Mouse (Mus musculus): ENCODE measurements around the gene Dnhd1. TPM values are rescaled to one million over a fixed set of nuclear protein-coding genes. Genes with fewer than 3 reads are reported as not detected.

Dnhd1 gene
- polyA plus RNA-seq, 1 experiment = 2.7 TPM

GRCm38 (mm10) chr7:105690875-105691274 is 40.2 kb downstream of the Dnhd1 start:
- Histone ChIP-seq H3K4me3 (ENCODE audit: control insufficient read depth, insufficient read depth, low read length) (no peak overlapping the region), H3K27me3 (ENCODE audit: control insufficient read depth, insufficient read depth, low read length) (no peaks in the 10 kb centered on the region), H3K4me1 (replicated peaks; ENCODE audit: control insufficient read depth, insufficient read depth, low read length) (no peaks in the 10 kb centered on the region), H3K27ac (ENCODE audit: control insufficient read depth, insufficient read depth, low read length) (no peak overlapping the region), H3K36me3 (ENCODE audit: control insufficient read depth, insufficient read depth, low read length) (no peaks in the 10 kb centered on the region)
- WGBS = 3% methylated on average over 1 of the region's 1 CpGs
- TF ChIP-seq POLR2A (IDR thresholded peaks at IDR 0.05; ENCODE audit: control insufficient read depth, extremely low read depth, insufficient read depth, low read length, poor library complexity) (no peak), CTCF (IDR thresholded peaks at IDR 0.05; ENCODE audit: borderline replicate concordance, control insufficient read depth, extremely low read depth, insufficient read depth, low read length, poor library complexity) (no peak)
- DNase-seq = no peak

DNA sequence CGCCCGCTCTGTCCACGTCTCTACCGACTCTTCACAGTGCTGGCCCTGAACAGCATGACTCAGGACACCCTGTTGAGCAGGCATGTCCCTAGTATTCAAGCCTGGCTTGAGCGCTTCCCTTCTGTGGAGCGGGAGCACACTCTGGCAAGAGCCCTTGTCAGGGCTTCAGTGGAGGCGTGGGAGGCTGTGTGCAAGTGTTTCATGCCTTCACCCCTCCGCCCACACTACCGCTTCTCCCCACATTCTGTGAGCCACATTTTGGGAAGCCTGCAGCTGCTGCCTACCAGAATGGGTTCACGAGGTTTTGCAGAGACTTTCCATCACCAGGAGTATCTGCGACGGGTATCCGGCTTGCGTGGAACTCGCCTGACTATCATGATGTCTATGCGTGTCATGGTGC is 52.6 kb downstream of the Dnhd1 start:
- 93% methylated on average over 16 of the region's 16 CpGs for WGBS
- H3K4me1 ChIP-seq (replicated peaks; ENCODE audit: control insufficient read depth, insufficient read depth, low read length) = no peaks in the 10 kb centered on the region
- H3K27ac ChIP-seq (ENCODE audit: control insufficient read depth, insufficient read depth, low read length) = no peak overlapping the region

GRCm38 (mm10) chr7:105703816-105704215 is 53.2 kb downstream of the Dnhd1 start:
- no peak overlapping the region for H3K4me3 ChIP-seq (ENCODE audit: control insufficient read depth, insufficient read depth, low read length)
- no peak for DNase-seq
- H3K27me3 ChIP-seq (ENCODE audit: control insufficient read depth, insufficient read depth, low read length) = no peaks in the 10 kb centered on the region
- TF ChIP-seq CTCF (IDR thresholded peaks at IDR 0.05; ENCODE audit: borderline replicate concordance, control insufficient read depth, extremely low read depth, insufficient read depth, low read length, poor library complexity) = no peak
- no peak for TF ChIP-seq POLR2A (IDR thresholded peaks at IDR 0.05; ENCODE audit: control insufficient read depth, extremely low read depth, insufficient read depth, low read length, poor library complexity)
- WGBS = 91% methylated on average over 4 of the region's 4 CpGs
- no peak overlapping the region for H3K27ac ChIP-seq (ENCODE audit: control insufficient read depth, insufficient read depth, low read length)
- H3K36me3 ChIP-seq (ENCODE audit: control insufficient read depth, insufficient read depth, low read length) = no peaks in the 10 kb centered on the region
- H3K4me1 ChIP-seq (replicated peaks; ENCODE audit: control insufficient read depth, insufficient read depth, low read length) = no peaks in the 10 kb centered on the region

More for the DNA sequence above, 52.6 kb downstream of the Dnhd1 start:
- DNase-seq = no peak
- H3K36me3 ChIP-seq (ENCODE audit: control insufficient read depth, insufficient read depth, low read length) = no peaks in the 10 kb centered on the region
- H3K4me3 ChIP-seq (ENCODE audit: control insufficient read depth, insufficient read depth, low read length) = no peak overlapping the region
- TF ChIP-seq CTCF (IDR thresholded peaks at IDR 0.05; ENCODE audit: borderline replicate concordance, control insufficient read depth, extremely low read depth, insufficient read depth, low read length, poor library complexity) = no peak
- TF ChIP-seq POLR2A (IDR thresholded peaks at IDR 0.05; ENCODE audit: control insufficient read depth, extremely low read depth, insufficient read depth, low read length, poor library complexity) = no peak
- H3K27me3 ChIP-seq (ENCODE audit: control insufficient read depth, insufficient read depth, low read length) = no peaks in the 10 kb centered on the region

DNA sequence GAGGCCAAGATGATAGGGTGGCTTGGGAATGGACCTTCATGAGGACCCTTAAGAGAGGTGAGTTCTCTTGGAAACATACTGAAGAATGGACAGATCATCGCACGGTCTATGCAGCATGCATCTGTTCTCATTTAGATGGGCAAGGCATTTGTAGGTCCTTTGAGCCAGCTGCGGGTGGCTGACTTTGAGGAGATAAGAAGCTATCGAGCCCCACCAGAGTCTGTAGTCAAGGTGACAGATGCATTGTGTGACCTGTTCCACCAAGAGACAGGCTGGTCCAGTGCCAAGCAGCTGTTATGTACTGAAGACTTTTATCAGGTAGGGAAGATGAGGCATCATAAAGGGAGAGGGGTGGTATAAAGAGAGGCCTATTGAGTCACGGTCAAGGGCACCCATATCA is 58.1 kb downstream of the Dnhd1 start:
- DNase-seq = no peak
- 98% methylated on average over 5 of the region's 5 CpGs for WGBS
- H3K27ac ChIP-seq (ENCODE audit: control insufficient read depth, insufficient read depth, low read length) = no peak overlapping the region
- no peak for TF ChIP-seq POLR2A (IDR thresholded peaks at IDR 0.05; ENCODE audit: control insufficient read depth, extremely low read depth, insufficient read depth, low read length, poor library complexity)
- no peak for TF ChIP-seq CTCF (IDR thresholded peaks at IDR 0.05; ENCODE audit: borderline replicate concordance, control insufficient read depth, extremely low read depth, insufficient read depth, low read length, poor library complexity)
- no peaks in the 10 kb centered on the region for H3K4me1 ChIP-seq (replicated peaks; ENCODE audit: control insufficient read depth, insufficient read depth, low read length)
- H3K36me3 ChIP-seq (ENCODE audit: control insufficient read depth, insufficient read depth, low read length) = no peaks in the 10 kb centered on the region
- no peaks in the 10 kb centered on the region for H3K27me3 ChIP-seq (ENCODE audit: control insufficient read depth, insufficient read depth, low read length)
- H3K4me3 ChIP-seq (ENCODE audit: control insufficient read depth, insufficient read depth, low read length) = no peak overlapping the region

DNA sequence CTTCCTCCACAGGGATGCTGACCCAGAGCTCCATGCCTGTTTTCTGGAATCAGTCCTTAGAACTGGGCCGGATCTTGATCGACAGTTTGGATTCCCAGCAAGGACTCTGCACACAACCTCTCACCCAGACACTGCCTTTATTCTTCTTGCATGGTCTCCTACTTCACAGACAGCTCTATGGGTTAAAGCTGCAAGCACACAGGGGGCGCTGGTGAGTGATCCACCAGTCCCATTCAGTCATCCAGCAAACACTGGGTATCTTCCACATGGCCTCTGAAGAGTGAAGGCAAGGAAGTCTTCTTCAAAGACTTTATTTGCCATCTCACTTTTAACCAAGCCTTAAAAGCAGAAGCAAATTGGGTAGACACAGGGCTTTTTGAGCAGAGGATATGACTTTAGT is 64.7 kb downstream of the Dnhd1 start:
- H3K4me3 ChIP-seq (ENCODE audit: control insufficient read depth, insufficient read depth, low read length) = no peak overlapping the region
- H3K4me1 ChIP-seq (replicated peaks; ENCODE audit: control insufficient read depth, insufficient read depth, low read length) = no peaks in the 10 kb centered on the region
- WGBS = 68% methylated on average over 3 of the region's 3 CpGs
- no peaks in the 10 kb centered on the region for H3K27me3 ChIP-seq (ENCODE audit: control insufficient read depth, insufficient read depth, low read length)
- TF ChIP-seq POLR2A (IDR thresholded peaks at IDR 0.05; ENCODE audit: control insufficient read depth, extremely low read depth, insufficient read depth, low read length, poor library complexity) = no peak
- H3K27ac ChIP-seq (ENCODE audit: control insufficient read depth, insufficient read depth, low read length) = no peak overlapping the region
- H3K36me3 ChIP-seq (ENCODE audit: control insufficient read depth, insufficient read depth, low read length) = no peaks in the 10 kb centered on the region
- DNase-seq = peak; percentile 10

GRCm38 (mm10) chr7:105721916-105722315 is 71.3 kb downstream of the Dnhd1 start:
- TF ChIP-seq CTCF (IDR thresholded peaks at IDR 0.05; ENCODE audit: borderline replicate concordance, control insufficient read depth, extremely low read depth, insufficient read depth, low read length, poor library complexity) = no peak
- TF ChIP-seq POLR2A (IDR thresholded peaks at IDR 0.05; ENCODE audit: control insufficient read depth, extremely low read depth, insufficient read depth, low read length, poor library complexity) = no peak
- no peak for DNase-seq
- WGBS = 81% methylated on average over 2 of the region's 2 CpGs
- H3K27me3 ChIP-seq (ENCODE audit: control insufficient read depth, insufficient read depth, low read length) = no peaks in the 10 kb centered on the region
- H3K4me3 ChIP-seq (ENCODE audit: control insufficient read depth, insufficient read depth, low read length) = no peak overlapping the region
- no peak overlapping the region for H3K27ac ChIP-seq (ENCODE audit: control insufficient read depth, insufficient read depth, low read length)
- no peaks in the 10 kb centered on the region for H3K4me1 ChIP-seq (replicated peaks; ENCODE audit: control insufficient read depth, insufficient read depth, low read length)
- H3K36me3 ChIP-seq (ENCODE audit: control insufficient read depth, insufficient read depth, low read length) = no peaks in the 10 kb centered on the region

All from thymus, adult 2 months (tissue).